Mouse (Mus musculus): ENCODE data around the gene Zfand6.

The Zfand6 gene

GRCm38 (mm10) chr7:84689251-84690100 lies at the start of gene Zfand6:
TSS of gene Zfand6 (minus strand) at chr7:84689959.
- DNase-seq (ENCODE audit: low spot score in 2 of 2): peak; percentile 97 to 98

- DNase-seq (ENCODE audit: low spot score in 2 of 2): no peak
These were observed 47.0 kb upstream of the Zfand6 start for GRCm38 (mm10) chr7:84736803-84737202.

GRCm38 (mm10) chr7:84733038-84733437 lies 43.3 kb upstream of the Zfand6 start:
- DNase-seq (ENCODE audit: low spot score in 2 of 2): no peak

- DNase-seq (ENCODE audit: low spot score in 2 of 2): no peak
These were observed 42.3 kb upstream of the Zfand6 start for GRCm38 (mm10) chr7:84732052-84732451.

GRCm38 (mm10) chr7:84731076-84731475 lies 41.3 kb upstream of the Zfand6 start:
- no peak for DNase-seq (ENCODE audit: low spot score in 2 of 2)

- DNase-seq (ENCODE audit: low spot score in 2 of 2): no peak
These were observed 33.2 kb upstream of the Zfand6 start for GRCm38 (mm10) chr7:84722804-84723459.

- no peak for DNase-seq (ENCODE audit: low spot score in 2 of 2)
These were observed 20.7 kb upstream of the Zfand6 start for GRCm38 (mm10) chr7:84710287-84710958.

- no peak for DNase-seq (ENCODE audit: low spot score in 2 of 2)
These were observed 17.1 kb upstream of the Zfand6 start for GRCm38 (mm10) chr7:84706877-84707276.

- DNase-seq (ENCODE audit: low spot score in 2 of 2): no peak
These were observed 346 bp upstream of the Zfand6 start for GRCm38 (mm10) chr7:84690101-84690509.

GRCm38 (mm10) chr7:84687653-84688580 lies 1.8 kb downstream of the Zfand6 start:
- no peak for DNase-seq (ENCODE audit: low spot score in 2 of 2)

GRCm38 (mm10) chr7:84686380-84686779 lies 3.4 kb downstream of the Zfand6 start:
- DNase-seq (ENCODE audit: low spot score in 2 of 2): no peak

GRCm38 (mm10) chr7:84684675-84685074 lies 5.1 kb downstream of the Zfand6 start:
- DNase-seq (ENCODE audit: low spot score in 2 of 2): no peak

- DNase-seq (ENCODE audit: low spot score in 2 of 2): no peak
These were observed 8.2 kb downstream of the Zfand6 start for GRCm38 (mm10) chr7:84681558-84681957.

GRCm38 (mm10) chr7:84680931-84681330 lies 8.8 kb downstream of the Zfand6 start:
- no peak for DNase-seq (ENCODE audit: low spot score in 2 of 2)

- no peak for DNase-seq (ENCODE audit: low spot score in 2 of 2)
These were observed 9.7 kb downstream of the Zfand6 start for GRCm38 (mm10) chr7:84680092-84680491.

- peak; percentile 69 to 74 for DNase-seq (ENCODE audit: low spot score in 2 of 2)
These were observed 10.5 kb downstream of the Zfand6 start for GRCm38 (mm10) chr7:84679264-84679663.

- DNase-seq (ENCODE audit: low spot score in 2 of 2): no peak
These were observed 16.7 kb downstream of the Zfand6 start for GRCm38 (mm10) chr7:84673103-84673502.

- DNase-seq (ENCODE audit: low spot score in 2 of 2): no peak
These were observed 20.1 kb downstream of the Zfand6 start for GRCm38 (mm10) chr7:84669554-84670152.

- DNase-seq (ENCODE audit: low spot score in 2 of 2): no peak
These were observed 21.8 kb downstream of the Zfand6 start for GRCm38 (mm10) chr7:84667946-84668345.

GRCm38 (mm10) chr7:84652740-84653139 lies 37.0 kb downstream of the Zfand6 start:
- no peak for DNase-seq (ENCODE audit: low spot score in 2 of 2)

GRCm38 (mm10) chr7:84651987-84652321 lies 37.8 kb downstream of the Zfand6 start:
- no peak for DNase-seq (ENCODE audit: low spot score in 2 of 2)
